Mouse (Mus musculus): ENCODE measurements around the gene Clk1.

- TF ChIP-seq CTCF (IDR thresholded peaks at IDR 0.05; ENCODE audit: extremely low read depth, insufficient read depth, insufficient read length, insufficient replicate concordance) (no peak), POLR2A (IDR thresholded peaks at IDR 0.05; ENCODE audit: low read depth, low read length) (no peak)
Measured at GRCm38 (mm10) chr1:58415442-58415841, 8.4 kb downstream of the Clk1 start.

All from spleen, adult 2 months (tissue).